Mouse (Mus musculus): ENCODE measurements around the gene Npepps.

DNA sequence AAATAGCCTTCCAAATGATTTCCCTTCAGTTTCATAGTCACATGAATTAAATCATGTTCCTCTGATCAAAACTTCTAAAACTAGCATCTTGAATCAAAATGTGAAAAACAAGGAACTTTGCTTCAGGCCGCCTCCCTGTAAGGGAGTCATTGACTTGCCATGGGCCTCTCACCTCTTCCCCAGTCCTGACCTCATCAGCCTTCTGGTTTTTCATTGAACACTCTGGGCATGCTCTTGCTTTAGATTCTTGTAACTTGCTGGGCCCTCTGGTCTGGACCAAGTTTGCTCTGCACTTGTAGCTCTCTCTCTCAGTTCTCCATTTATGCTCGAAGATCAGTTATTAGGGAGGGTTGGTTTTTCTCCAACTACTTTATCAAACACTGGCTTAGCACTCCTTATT is 58.8 kb downstream of the Npepps start:
- no peak for TF ChIP-seq CTCF (IDR thresholded peaks at IDR 0.05; ENCODE audit: low read depth)
- TF ChIP-seq EP300 (IDR thresholded peaks at IDR 0.05; ENCODE audit: low read depth), result no peak
